Mouse (Mus musculus) thymus, adult 2 months (tissue): ENCODE results near the gene Prr7.
"Not testable (repeated sequence)": the region's sequence is repeated elsewhere in the genome, so short reads cannot be mapped to it uniquely, and the experiment has no call there.

ENCODE experiments used
- CTCF ChIP-seq: fragments of 200-500 bp; IDR thresholded peaks from 2 replicates; pipeline ENCODE4 v1.5.1; 2012; ENCODE audit warnings: mild to moderate bottlenecking, control low read depth, low read length, moderate library complexity, borderline replicate concordance; ENCODE audit not compliant: control insufficient read depth, poor library complexity, insufficient read depth; ENCODE audit errors: extremely low read depth
- POLR2A ChIP-seq: fragments of 200-500 bp; IDR thresholded peaks from 2 replicates; pipeline ENCODE4 v1.6.1; 2012; ENCODE audit warnings: mild to moderate bottlenecking, low read length, control low read depth, moderate library complexity; ENCODE audit not compliant: control insufficient read depth, poor library complexity, insufficient read depth; ENCODE audit errors: extremely low read depth

DNA sequence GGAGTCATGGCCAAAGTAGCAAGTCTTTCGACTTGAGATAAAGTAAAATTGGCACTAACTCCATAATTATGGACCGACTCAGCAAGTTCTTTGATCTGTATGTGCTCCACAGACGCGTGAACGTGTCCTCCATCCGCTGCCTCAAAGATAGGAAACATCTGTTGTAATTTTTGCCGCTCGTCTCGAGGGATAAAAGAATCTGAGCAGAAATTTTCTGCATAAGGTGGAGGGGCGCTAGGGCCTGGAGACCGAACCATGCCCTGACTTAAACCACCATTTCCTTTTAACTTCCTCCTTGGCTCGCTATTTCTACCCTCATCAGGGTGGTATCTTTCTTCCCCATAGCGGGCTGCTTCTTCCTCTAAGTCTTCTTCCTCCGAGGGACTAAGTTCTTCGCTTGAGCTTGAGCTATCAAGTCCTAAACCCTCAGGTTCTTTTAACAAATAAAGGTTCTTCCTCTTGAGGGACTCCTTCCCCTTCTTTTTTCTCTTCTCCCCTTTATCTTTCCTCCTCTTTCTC is 26.9 kb upstream of the Prr7 start:
- TF ChIP-seq CTCF, POLR2A: not testable (repeated sequence)
